18 mouse cellular contexts compared by ENCODE assay signal in the genomic region with DNA sequence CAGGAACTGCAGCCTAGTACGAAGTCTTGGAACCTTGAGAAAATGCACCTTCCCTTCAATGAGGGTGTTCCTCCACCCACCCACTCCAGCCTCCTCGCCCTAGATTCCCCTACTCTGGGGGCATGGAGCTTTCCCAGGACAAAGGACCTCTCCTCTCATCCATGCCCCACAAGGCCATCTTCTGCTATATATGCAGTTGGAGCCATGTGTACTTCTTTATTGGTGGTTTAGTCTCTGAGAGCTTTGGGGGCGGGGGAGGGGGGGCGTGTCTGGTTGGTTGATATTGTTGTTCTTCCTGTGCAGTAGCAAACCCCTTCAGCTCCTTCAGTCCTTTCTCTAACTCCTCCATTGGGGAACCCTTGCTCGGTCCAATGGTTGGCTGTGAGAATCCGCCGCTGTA.
"Had no signal": no experiment of that assay in that cellular context is flagged by ENCODE, and none has a peak within 500 bp of the region (broad histone marks: within the 10 kb centered on the region; RNA-seq: fewer than 3 reads in every experiment).

No protein-coding gene starts in this region.

- H3K27me3 ChIP-seq: liver, embryonic 13.5 days; liver, embryonic 15.5 days; lung, embryonic 15.5 days; megakaryocyte, embryonic 14.5 days; neural tube, embryonic 12.5 days; stomach, embryonic 15.5 days had no signal

- H3K9me3 ChIP-seq: liver, embryonic 13.5 days; liver, embryonic 15.5 days; lung, embryonic 15.5 days; megakaryocyte, embryonic 14.5 days; neural tube, embryonic 12.5 days; stomach, embryonic 15.5 days had no signal

- H3K36me3 ChIP-seq: liver, embryonic 13.5 days; liver, embryonic 15.5 days; lung, embryonic 15.5 days; neural tube, embryonic 12.5 days; stomach, embryonic 15.5 days had no signal

- H3K9ac ChIP-seq: liver, embryonic 13.5 days; liver, embryonic 15.5 days; liver, postnatal 0 days; lung, embryonic 15.5 days; neural tube, embryonic 12.5 days; stomach, embryonic 15.5 days had no signal

- H3K4me1 ChIP-seq: liver, embryonic 13.5 days; liver, embryonic 15.5 days; lung, embryonic 15.5 days; megakaryocyte, embryonic 14.5 days; neural tube, embryonic 12.5 days; stomach, embryonic 15.5 days had no signal

- H3K4me3 ChIP-seq: liver, embryonic 13.5 days; liver, embryonic 15.5 days; lung, embryonic 15.5 days; megakaryocyte, embryonic 14.5 days; neural tube, embryonic 12.5 days; stomach, embryonic 15.5 days had no signal

- H3K4me2 ChIP-seq: liver, embryonic 11.5 days; liver, embryonic 13.5 days; liver, embryonic 15.5 days; lung, embryonic 15.5 days; neural tube, embryonic 12.5 days; stomach, embryonic 15.5 days had no signal

- DNase-seq: liver, embryonic 13.5 days; liver, postnatal 0 days; lung, adult 2 months; lung, postnatal 14 days; lung, postnatal 36 days; right cerebral cortex, postnatal 14 days; thymus, adult 2 months; thymus, postnatal 14 days; thymus, postnatal 36 days had no signal

- ATAC-seq: liver, postnatal 0 days; lung, postnatal 0 days had no signal

- H3K27ac ChIP-seq: liver, embryonic 13.5 days; liver, embryonic 15.5 days; lung, embryonic 15.5 days; macrophage; neural tube, embryonic 12.5 days; stomach, embryonic 15.5 days; stomach, postnatal 0 days had no signal
